Mouse (Mus musculus): ENCODE results near the gene Mdga1.

Gene Mdga1

DNA sequence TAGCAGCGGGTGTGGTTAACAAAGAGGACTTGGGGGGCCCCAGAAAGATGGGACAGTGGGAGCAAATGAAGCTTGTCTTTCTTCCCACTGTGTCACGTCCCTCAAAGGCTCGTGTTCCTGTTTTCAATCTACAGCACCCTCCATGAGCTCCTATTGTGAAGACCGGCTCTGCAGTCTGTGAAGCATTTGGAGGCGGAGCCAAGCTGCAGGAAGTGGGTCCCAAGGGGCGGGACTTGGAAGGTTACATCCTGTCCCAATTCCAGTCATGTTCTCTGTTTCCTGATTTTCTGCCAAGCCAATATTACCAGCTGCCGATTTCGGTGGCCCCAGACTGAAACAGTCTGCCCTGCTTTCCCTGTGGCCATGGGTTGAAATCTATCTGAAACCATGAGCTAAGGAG lies 11.7 kb upstream of the Mdga1 start:
- no peak for DNase-seq (ENCODE audit: low read depth, low spot score)

DNA sequence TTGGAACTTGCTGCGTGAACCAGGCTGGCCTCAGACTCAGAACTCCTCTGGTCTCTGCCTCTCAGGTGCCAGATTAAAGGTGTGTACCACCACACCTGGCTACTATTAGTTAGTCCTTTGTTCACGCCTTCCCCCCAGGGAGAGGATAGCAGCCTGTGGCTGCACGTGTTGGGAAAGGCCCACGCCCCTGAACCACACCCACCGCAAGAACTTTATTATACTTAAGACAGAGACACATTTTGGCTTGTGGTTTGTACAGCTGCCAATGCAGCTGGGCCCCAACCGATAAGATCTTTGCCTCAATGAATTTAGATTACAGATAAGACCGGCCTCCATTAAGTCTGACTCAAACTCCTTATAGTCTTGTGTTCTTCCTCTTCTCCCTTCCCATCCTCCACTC lies 10.0 kb upstream of the Mdga1 start:
- no peak for DNase-seq (ENCODE audit: low read depth, low spot score)

DNA sequence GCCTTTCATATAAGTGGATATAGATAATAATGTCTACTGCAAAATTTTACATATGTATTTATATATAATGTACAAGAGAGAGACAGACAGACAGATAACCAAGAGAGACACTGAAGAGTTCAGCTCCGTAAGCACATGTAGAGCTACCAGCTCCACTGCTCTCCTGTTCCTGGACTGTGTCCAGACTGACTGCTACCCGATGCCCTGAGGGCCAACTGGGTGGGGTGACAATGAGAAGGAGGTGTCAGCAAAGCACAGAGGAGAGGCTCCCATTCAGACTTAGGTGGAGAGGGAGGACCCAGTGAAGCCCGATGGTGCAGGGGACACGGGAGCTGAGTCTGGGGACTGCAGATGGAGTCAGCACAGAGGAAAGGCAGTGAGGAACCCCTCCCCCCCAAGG lies 9.1 kb upstream of the Mdga1 start:
- DNase-seq (ENCODE audit: low read depth, low spot score), result no peak

DNA sequence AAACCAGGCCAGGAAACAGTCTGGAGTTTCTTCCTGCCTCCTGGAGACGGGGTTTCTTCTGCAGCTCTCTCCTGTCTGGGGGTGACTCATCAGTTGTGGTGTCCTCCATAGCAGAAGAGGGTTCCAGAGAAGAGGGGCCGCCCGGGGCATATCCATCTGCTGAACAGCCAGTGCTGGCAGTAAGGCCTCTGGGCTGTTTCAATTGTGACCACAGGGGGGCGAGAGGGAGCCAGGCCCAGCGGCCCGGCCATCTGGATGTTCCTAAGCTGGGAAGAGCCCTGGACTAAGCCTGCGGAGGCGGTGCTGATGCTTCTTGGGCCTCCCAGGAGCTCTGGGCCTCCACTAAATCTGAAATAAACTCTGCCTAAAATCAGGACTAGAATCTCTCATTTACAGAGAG lies 5.8 kb upstream of the Mdga1 start:
- DNase-seq (ENCODE audit: low read depth, low spot score), result peak; percentile 75

DNA sequence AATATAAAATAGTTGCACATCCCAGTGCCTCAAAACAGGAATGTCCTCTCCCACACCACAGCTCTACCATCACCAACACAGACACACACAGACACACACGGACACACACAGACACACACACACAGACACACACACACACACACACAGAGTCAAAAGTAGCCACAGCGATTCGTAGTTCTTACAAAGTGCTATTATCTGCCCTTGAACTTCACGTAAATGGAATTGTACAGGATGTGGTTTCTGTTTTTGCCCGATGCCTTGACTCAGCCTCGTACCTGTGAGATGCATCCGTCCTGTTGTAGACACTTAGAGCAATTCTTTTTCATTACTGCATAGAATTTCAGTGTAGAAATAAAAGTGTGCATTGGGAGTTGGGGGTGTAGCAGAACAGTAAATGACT lies 3.3 kb upstream of the Mdga1 start:
- no peak for DNase-seq (ENCODE audit: low read depth, low spot score)

DNA sequence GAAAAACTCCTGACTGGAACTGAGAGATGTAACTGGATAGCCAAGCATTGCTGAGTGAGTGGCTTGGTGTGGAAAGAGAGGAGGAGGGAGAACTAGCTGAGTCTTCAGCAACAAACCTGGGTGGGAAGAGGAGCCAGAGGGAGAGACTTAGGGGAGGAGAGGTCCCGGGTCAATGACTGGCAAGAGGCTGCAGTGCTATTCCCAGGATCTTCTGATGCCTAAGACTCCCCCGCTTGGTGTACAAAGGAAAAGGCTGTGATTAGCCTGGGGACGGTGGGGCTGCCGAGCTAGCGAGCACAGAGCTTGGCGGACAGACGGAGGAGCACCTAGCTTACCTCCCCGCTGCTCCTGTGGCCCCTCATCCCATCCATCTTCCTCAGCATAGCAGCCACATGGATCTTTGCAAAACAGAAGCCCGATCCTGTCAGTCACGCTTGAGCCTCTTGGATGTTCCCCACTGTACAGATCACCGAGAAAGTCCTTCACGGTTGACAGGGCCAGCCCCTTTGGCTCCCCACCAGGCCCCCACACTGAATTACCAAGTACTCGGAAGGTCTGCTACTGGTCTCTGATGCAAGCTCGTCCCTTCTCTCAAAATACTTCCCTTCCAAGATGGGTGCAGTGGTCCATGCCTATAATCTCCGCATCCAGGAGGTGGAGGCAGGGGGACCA lies 2.0 kb upstream of the Mdga1 start:
- no peak for DNase-seq (ENCODE audit: low read depth, low spot score)

DNA sequence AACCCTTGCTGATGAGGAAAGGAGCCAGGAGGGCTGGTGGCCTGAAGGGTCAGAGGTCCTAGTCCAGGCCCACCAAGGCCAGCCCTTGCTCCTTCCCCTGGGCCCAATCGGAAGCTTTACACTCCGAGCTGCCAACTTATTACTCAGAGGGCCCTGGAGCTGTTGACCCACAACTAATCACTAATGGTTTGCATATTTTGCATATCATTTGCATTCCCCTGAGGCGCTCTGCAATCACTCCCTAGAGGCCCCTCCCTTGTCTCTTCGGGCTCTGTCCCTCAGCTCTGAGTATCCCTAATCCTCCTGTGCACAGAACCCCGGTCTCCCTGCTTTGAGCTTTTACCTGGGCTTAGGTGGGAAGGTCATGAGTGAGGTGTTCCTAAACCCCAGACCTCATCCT lies 4.4 kb downstream of the Mdga1 start:
- DNase-seq (ENCODE audit: low read depth, low spot score), result no peak

DNA sequence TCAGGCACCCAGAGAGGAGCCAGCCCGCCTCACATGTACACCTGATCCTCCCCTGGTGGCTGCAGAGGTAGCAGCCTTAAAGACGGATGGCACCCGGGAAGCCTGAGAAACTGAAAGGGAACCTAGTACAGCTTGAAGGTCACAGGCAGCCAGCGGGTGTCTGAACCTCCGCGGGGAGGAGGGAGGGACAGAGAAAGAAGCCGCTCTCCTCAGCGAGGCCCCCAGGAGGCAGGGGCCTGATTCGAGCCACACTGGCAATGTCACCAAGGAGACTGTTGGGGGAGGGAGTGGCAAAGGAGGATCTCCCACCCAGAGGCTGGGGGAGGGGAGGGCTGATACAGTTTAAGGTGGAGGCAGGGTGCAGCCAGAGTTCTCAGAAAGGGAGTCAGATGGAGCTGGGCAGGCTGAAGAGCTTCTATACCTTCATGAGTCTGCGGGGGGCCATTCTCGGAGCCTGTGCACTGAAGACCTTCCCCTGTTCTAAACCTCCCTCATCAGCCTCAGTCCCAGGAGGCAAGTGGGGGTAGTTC lies 6.1 kb downstream of the Mdga1 start:
- no peak for DNase-seq (ENCODE audit: low read depth, low spot score)

DNA sequence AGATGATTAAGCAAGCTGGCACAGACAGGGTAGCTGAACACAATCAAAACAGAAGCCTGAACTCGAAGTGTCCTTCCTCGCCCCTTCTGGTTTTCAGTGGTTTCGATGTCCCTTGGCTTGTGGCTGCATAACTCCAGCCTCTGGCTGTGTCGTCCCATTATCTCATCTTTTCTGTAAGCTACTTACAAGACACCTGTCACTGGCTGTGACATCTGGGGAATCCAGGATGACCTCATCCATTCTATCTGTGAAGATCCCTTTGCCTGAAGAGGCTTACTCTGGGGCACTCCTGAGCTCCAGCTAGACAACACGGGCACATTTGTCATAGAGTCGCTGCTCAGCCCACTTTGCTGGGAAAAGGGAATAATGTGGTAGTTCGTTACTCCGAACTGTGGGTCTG lies 14.0 kb downstream of the Mdga1 start:
- DNase-seq (ENCODE audit: low read depth, low spot score), result peak; percentile 71

DNA sequence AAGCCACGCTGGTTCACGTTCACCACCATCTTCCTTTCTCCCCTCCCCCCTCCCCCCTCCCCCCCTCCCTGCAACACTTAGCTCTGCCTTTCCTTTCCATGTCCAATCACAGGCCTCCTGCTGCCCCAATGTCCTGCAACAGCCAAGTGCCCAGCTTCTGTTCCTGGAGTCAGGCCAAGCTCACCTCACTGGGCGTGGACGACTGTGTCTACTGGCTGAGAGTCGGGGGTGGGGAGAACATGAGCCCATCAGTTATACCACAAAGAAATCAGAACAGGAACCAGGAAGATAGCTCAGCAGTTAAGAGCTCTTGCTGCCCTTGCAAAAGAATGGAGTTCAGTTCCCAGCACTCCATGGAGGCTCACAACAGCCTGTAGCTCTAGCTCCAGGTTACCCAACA lies 15.6 kb downstream of the Mdga1 start:
- DNase-seq (ENCODE audit: low read depth, low spot score), result no peak

DNA sequence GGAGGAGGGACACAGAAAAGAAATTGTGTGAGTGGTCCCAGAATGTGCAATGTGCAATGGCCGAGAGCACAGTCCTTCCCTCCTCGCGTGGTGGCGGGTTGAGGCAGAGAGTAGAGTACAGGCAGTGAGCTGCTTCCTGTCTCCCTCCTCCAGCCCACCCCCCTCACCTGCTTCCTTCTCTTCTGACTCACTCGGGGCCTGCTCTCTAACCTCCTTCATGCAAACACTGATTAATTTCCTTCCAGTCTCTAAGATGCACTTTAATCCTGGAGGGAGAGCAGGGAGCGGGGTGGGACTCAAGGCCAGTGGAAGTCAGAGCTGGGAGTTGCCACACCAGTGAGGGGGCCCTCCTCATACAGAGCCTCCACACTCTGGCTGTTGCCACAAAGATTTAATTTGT lies 18.8 kb downstream of the Mdga1 start:
- DNase-seq (ENCODE audit: low read depth, low spot score), result no peak

DNA sequence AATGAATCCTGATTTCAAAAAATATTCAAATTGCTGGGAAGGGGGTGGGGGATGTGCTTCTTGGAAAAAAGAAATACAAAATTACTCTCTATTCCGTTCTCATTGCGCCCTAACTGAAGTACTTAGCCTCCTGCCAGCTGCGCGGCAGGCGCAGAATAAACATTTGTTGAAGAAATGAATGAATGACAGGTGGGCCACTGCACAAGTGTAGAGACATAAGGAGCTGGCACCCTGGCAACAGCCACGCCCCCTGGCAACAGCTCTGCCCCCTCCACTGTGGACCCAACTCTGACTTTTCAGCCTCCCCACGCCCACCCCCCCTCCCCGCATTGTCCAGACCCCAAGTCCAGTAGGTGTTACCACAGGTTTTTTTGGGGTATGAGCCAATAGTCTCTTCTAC lies 19.3 kb downstream of the Mdga1 start:
- DNase-seq (ENCODE audit: low read depth, low spot score), result no peak

DNA sequence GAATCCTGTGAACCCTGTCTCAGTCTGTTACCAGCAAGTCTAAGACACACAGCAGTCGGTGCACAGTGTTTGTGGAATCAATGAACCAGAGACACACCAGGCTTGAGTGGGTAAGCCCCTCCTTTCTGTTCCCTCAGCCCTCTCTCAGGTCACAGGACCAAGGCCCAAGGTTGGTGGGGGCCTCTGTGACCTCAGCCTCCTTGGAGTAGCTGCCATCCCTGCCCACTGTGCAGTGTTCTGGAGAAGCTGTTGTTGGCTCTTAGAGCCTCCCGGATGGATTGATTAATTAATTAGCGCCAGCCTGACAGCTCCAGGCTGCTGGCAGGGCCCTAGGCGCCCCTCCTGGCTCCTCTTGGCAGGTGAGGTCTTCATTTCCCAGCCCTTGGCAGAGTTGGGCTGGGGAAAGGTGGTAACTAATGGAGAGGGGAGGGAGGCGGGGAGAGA lies 22.6 kb downstream of the Mdga1 start:
- no peak for DNase-seq (ENCODE audit: low read depth, low spot score)

DNA sequence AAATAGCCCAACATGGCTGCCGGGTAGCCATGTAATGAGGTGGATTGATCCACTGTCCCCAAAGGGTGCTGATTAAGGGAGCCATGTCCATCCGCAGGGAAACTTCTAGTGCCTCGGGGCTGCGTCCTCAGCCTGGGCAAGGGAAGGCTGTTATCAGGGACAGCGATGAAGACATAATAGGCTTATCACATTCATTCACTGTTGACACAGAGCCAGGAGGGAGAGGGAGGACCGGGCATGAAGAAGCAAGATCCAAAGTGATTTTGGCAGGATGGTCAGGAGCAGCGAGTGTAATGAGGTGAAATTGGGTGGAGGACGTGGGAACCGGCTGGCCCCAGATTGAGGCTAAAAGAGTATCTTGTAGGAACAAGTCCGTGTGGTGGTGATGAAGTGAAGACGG lies 25.5 kb downstream of the Mdga1 start:
- DNase-seq (ENCODE audit: low read depth, low spot score), result peak; percentile 54

DNA sequence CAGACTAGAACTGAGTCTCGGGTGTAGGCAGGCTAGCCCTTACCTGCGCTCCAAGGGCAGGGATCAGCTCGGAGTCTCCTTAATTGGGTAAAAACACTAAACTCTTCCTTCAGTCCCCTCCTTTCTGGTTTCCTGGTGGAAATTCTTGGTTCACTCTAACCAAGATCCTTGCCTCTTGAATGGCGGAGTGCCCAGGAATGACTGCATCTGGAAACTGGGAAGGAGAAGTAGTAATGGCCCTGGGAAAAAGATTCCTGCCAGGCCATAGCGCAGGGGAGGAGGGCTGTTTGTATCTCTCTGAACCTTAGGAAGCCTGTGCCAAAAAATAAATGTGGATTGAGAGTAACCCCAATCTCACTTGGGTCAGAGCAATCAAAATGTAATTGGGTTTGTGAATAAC lies 30.9 kb downstream of the Mdga1 start:
- no peak for DNase-seq (ENCODE audit: low read depth, low spot score)

DNA sequence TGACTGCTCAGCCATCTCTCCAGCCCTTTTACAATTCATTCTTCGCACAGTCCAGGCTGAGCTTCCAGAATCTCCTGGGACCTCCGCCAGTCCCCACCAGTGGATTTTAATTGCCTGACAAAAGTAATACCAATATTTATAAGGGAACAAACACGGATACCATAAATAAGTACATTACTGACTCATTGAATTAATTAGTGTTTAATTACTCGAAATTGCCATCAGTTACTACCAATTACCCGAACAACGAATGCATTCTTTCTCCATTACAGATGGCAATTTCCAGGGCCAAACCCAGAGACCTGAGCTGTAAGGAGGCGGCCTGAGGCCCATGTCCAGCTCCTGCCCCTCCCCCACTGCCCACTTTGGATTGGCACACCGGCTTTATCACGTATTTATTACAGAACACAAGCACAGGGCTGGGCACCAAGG lies 32.5 kb downstream of the Mdga1 start:
- no peak for DNase-seq (ENCODE audit: low read depth, low spot score)

DNA sequence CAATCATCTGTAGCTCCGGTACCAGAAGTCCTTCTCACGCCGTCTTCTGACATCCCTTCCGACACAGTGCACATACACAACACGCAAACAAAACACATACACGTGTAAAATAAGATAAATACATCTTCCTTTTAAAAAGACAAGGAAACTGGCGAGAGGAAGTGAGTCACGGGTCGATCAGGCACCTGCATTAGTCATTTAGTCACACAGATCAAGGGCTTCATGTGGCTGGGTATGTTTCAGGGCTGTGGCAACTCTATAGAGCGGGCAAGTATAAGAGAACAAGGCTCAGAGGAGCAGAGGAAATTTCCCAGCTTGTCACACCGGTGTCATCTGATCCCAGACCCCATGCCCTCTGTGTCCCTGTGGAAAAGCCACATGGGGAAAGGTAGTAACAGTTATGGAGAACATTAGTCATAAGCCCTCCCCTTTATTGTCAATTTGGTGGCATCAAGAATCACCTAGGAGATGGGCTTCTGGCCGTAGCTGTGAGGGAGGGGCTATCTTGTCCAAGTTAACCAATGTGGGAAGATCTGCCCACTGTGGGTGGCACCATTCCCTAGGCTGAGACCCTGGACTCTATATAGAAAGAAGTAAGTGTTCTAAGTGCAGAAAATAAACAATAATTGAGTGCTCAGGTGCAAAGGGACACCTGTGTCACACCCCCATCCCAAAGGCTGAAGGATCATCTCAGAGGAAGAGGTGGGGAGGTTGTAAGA lies 35.6 kb downstream of the Mdga1 start:
- DNase-seq (ENCODE audit: low read depth, low spot score), result no peak

DNA sequence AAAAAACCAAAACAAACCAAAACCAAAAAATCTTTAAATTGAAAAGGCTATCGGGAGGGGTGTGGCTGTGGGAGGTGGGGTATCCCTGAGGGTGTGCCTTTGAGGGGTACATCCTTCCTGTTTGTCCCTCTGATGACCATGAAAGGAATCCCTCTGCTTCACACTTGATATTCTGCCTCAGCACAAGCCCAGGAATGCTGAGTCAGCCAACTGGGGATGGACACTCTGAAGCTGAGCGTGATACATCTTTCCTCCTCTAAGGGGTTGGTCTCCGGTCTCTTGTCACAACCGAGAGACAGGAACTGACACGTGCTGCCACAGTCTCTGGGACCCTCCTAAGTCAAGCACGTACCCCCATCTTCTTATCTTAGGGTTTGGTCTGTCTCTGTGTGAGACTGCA lies 37.1 kb downstream of the Mdga1 start:
- no peak for DNase-seq (ENCODE audit: low read depth, low spot score)

DNA sequence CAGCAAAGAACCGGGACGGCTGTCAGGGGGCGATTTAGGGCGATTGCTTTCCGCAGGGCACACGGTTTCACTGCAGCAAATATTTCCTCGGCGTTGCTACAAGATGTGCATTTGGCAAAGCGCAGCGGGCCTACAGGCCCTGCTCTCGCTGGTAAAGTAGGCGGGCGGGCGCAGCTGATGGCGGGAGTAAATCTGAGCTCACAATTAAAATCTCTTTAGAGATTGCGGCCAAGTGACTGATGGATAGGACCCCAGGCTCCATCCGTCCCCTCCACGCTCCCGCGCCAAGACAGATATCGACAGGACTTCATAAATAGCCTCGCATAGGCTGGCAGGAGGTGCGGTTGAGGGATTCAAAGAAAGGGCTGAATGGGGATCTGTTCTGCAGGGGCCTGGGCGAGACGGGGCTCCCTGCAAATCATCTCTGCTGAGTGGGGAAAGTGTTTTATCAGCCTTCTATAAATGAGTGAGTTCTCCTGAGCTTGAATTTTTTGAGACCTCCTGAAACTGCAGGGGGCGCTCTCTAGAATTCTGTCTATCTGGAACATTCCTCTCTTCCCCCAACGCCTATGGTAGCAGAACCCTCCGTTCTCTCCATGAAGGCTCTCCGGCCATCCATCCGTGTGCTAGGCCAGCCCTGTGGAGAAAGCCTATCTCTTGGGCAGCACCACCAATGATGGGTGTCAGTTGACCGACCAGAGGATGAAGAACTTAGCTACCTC lies 38.5 kb downstream of the Mdga1 start:
- no peak for DNase-seq (ENCODE audit: low read depth, low spot score)

DNA sequence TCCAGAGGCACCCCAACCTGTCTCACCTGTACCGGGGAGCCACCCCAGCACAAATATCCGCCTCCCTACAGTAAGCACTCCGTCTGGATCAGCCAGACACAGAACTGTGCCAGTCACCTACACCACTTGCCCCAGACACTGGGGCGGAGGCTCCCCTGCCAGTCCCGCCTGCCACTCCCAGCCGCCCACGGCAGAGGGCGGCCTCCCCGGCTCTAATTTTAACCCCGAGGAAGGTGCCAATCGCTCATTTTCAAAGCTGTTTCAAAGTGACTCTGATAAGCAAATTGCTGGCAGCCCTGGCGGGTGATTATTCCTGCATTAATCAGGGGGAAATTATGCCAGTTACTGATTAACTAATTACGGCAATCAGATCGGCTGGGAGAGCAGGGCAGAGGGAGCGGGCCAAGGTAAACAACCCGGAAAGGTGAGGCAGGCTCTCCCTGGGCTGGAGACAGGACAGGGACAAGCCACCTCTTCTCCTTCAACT lies 41.1 kb downstream of the Mdga1 start:
- no peak for DNase-seq (ENCODE audit: low read depth, low spot score)

DNA sequence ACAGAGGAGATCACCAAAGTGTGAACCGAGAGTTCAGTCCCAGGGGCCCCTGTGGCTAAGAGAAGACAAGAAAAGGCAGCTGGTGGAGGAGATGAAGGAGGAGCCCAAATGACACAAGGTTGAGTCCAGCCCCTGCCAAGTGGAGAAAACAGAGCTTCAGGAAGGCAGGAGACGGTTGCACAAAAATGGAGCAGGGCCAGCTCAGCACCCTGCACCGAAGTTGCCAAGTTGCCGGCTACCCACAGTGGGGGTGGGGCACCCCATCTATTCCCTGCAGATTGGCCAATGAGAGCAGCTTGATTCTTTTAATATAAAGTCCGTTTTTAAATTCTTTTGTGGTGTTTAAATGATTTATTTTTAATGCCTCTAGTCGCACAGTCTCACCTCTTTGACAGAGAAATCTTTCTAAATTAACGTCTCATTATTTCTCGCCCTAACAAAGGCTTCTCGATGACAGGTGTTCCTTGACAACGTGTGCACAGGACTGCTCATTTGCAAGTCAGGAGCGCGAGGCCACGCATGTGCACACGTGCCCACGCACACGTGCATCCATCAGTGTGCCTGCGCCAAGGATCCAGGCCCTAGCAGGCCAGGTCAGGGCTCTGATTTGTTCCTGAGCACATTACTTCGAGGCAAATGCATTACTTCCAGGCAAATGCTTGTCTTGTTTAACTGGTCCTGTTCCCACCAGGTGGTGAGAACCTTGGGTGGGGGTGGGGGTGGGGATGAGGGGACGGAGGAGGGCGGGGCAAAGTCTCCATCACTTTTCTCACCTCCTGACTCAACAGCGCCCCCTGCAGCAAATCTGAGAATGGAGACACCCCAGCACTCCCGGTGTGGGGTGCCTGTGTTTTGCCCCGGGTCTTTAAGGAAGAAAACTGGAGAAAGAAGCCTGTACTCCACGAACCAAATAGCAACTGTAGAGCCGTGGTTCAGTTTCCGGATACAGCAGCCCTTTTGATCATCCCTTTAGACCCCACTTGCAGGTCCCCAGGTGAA lies 44.0 kb downstream of the Mdga1 start:
- DNase-seq (ENCODE audit: low read depth, low spot score), result no peak
